In the genomic region with DNA sequence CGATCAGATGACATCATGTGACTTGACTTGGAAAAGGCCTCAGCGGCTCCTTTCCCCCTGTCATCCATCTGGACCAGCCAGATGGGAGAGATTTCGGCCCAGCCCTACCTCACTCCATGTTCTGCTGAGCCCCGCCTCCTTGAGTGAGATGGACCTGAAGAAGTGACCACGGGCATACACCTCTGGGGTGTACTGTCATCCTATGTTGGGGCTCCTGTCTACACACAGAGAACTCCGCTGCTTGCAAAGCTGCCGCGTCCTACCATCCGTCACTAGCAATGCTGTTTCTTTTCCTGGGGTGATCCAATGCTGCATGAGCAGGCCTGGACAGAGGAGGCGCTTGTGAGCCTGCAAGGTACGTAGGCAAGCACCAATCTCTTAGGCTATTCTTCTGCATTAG, we compare ENCODE assay signal across 9 mouse cellular contexts. TPM values are rescaled to one million over a fixed set of nuclear protein-coding genes. Genes with fewer than 3 reads are reported as not detected.
DNase-seq lines count a peak whose midpoint lies in the region; ATAC-seq and TF ChIP-seq lines count a peak whose summit lies in the region.
"Had no signal": no experiment of that assay in that cellular context is flagged by ENCODE, and none has a peak within 500 bp of the region (broad histone marks: within the 10 kb centered on the region; RNA-seq: fewer than 3 reads in every experiment).

No protein-coding gene starts in this region.

- no peaks in the 10 kb centered on the region for H3K36me3 ChIP-seq in lung, embryonic 14.5 days (ENCODE audit: insufficient read depth)
- H3K36me3 ChIP-seq in limb, embryonic 13.5 days = no peaks in the 10 kb centered on the region
- no peaks in the 10 kb centered on the region for H3K36me3 ChIP-seq in splenic B cell, adult 2 months (ENCODE audit: control insufficient read depth, insufficient read depth, low read length, poor library complexity, severe bottlenecking)
- H3K36me3 ChIP-seq in heart, embryonic 12.5 days = no peaks in the 10 kb centered on the region

- no peak overlapping the region for H3K4me2 ChIP-seq in lung, embryonic 14.5 days
- no peak overlapping the region for H3K4me2 ChIP-seq in limb, embryonic 13.5 days (replicated peaks)
- H3K4me2 ChIP-seq in heart, embryonic 12.5 days = no peak overlapping the region

- H3K27me3 ChIP-seq in lung, embryonic 14.5 days (ENCODE audit: insufficient read depth, low read length) = no peaks in the 10 kb centered on the region
- no peaks in the 10 kb centered on the region for H3K27me3 ChIP-seq in limb, embryonic 13.5 days
- no peaks in the 10 kb centered on the region for H3K27me3 ChIP-seq in splenic B cell, adult 2 months (ENCODE audit: control insufficient read depth, insufficient read depth, low read length, poor library complexity, severe bottlenecking)
- H3K27me3 ChIP-seq in heart, embryonic 12.5 days (replicated peaks) = no peaks in the 10 kb centered on the region

- 51% methylated on average over 11 of the region's 11 CpGs for WGBS in lung, embryonic 14.5 days
- 60% methylated on average over 11 of the region's 11 CpGs for WGBS in limb, embryonic 13.5 days
- 58% methylated on average over 11 of the region's 11 CpGs for WGBS in heart, embryonic 12.5 days

- TF ChIP-seq CTCF in lung, embryonic 14.5 days (IDR thresholded peaks at IDR 0.05; ENCODE audit: low read depth) = peak; percentile 59

- no peak overlapping the region for H3K27ac ChIP-seq in lung, embryonic 14.5 days (ENCODE audit: low read depth)
- no peak overlapping the region for H3K27ac ChIP-seq in limb, embryonic 13.5 days
- no peak overlapping the region for H3K27ac ChIP-seq in heart, embryonic 12.5 days (ENCODE audit: poor library complexity, severe bottlenecking)

- peak; percentile 20; the same call in 1 of the 2 replicates for ATAC-seq in lung, embryonic 14.5 days (ENCODE audit: insufficient read depth)
- ATAC-seq in hematopoietic stem cell, adult 5-6 weeks (replicated peaks in 1 of 2; ENCODE audit: insufficient read depth in 1 of 2, low FRiP score in 2 of 2, low TSS enrichment in 1 of 2, low read depth in 1 of 2, poor library complexity in 2 of 2, severe bottlenecking in 2 of 2) = peak; percentile 44 to 48; a peak in 2 of 4 replicates
- peak; percentile 26; the same call in 1 of the 2 replicates for ATAC-seq in limb, embryonic 13.5 days (ENCODE audit: low FRiP score, low read depth)
- no peak for ATAC-seq in heart, embryonic 12.5 days (ENCODE audit: insufficient number of reproducible peaks, low FRiP score)

- peak; percentile 56 for DNase-seq in lung, embryonic 14.5 days
- no peak for DNase-seq in lung, postnatal 14 days
- DNase-seq in cerebellum, adult 9-10 months = peak; percentile 57
- DNase-seq in splenic B cell, adult 2 months (ENCODE audit: low read depth, low spot score) = peak; percentile 17
- DNase-seq in ovary, postnatal 14 days (ENCODE audit: low spot score) = no peak

- H3K4me3 ChIP-seq in lung, embryonic 14.5 days (ENCODE audit: low read depth, low read length) = no peak overlapping the region
- H3K4me3 ChIP-seq in limb, embryonic 13.5 days = no peak overlapping the region
- no peak overlapping the region for H3K4me3 ChIP-seq in heart, embryonic 12.5 days

- H3K9ac ChIP-seq in lung, embryonic 14.5 days = no peak overlapping the region
- no peak overlapping the region for H3K9ac ChIP-seq in limb, embryonic 13.5 days
- H3K9ac ChIP-seq in heart, embryonic 12.5 days = no peak overlapping the region

- no peaks in the 10 kb centered on the region for H3K9me3 ChIP-seq in lung, embryonic 14.5 days (ENCODE audit: low read depth, low read length)
- H3K9me3 ChIP-seq in limb, embryonic 13.5 days = no peaks in the 10 kb centered on the region
- no peaks in the 10 kb centered on the region for H3K9me3 ChIP-seq in heart, embryonic 12.5 days (replicated peaks)

- H3K4me1 ChIP-seq in lung, embryonic 14.5 days (ENCODE audit: insufficient read depth) = 0 out of 2 replicates have a peak, but pooled peaks cover 8% of the 10 kb centered on the region
- H3K4me1 ChIP-seq in limb, embryonic 13.5 days = peaks cover 14% of the 10 kb centered on the region; the same call in 1 of the 2 replicates
- H3K4me1 ChIP-seq in heart, embryonic 12.5 days (replicated peaks) = peaks cover 27% of the 10 kb centered on the region

RNA-seq across cellular contexts. Expression of gene Gm45521, which starts 3.5 kb away (rescaled TPM):
- polyA plus RNA-seq in lung, embryonic 14.5 days (2014; fragmentation: Nextera tagmentation; extraction: Ambion mirVana) = not detected in 2 replicates
- total RNA-seq in hematopoietic stem cell, adult 5-6 weeks (2017) = not detected in 2 replicates
- not detected in 2 replicates for polyA plus RNA-seq in limb, embryonic 13.5 days (2015; fragmentation: Nextera tagmentation; extraction: Ambion mirVana)
- polyA plus RNA-seq in heart, embryonic 12.5 days (2016; fragmentation: Nextera tagmentation; extraction: Ambion mirVana) = not detected in 2 replicates
- polyA plus RNA-seq: small intestine, adult 2 months had no signal

RNA-seq across cellular contexts. Expression of gene Dnase1l3, which starts 33.8 kb away (rescaled TPM):
- polyA plus RNA-seq in lung, embryonic 14.5 days (2014; fragmentation: Nextera tagmentation; extraction: Ambion mirVana) = 0.05 TPM in 1 of 2 replicates, not detected in the other
- 0.13 TPM in 1 of 2 replicates, not detected in the other for total RNA-seq in hematopoietic stem cell, adult 5-6 weeks (2017)
- 0.10 and 0.17 TPM in 2 replicates for polyA plus RNA-seq in limb, embryonic 13.5 days (2015; fragmentation: Nextera tagmentation; extraction: Ambion mirVana)
- polyA plus RNA-seq in heart, embryonic 12.5 days (2016; fragmentation: Nextera tagmentation; extraction: Ambion mirVana) = 0.04 TPM in 1 of 2 replicates, not detected in the other

RNA-seq across cellular contexts. Expression of gene Abhd6, which starts 42.1 kb away (rescaled TPM):
- polyA plus RNA-seq in lung, embryonic 14.5 days (2014; fragmentation: Nextera tagmentation; extraction: Ambion mirVana) = 14.8 and 15.1 TPM in 2 replicates
- 5.1 and 6.6 TPM in 2 replicates for total RNA-seq in hematopoietic stem cell, adult 5-6 weeks (2017)
- polyA plus RNA-seq in limb, embryonic 13.5 days (2015; fragmentation: Nextera tagmentation; extraction: Ambion mirVana) = 19.8 and 23.1 TPM in 2 replicates
- polyA plus RNA-seq in heart, embryonic 12.5 days (2016; fragmentation: Nextera tagmentation; extraction: Ambion mirVana) = 9.9 and 10.1 TPM in 2 replicates

Comparison
In these comparisons a context has a peak if more than half of its experiments do, and no peak if none do; other contexts are left out.
1. DNase-seq: peak in lung, embryonic 14.5 days (single experiment), cerebellum, adult 9-10 months (single experiment) and splenic B cell, adult 2 months (single experiment); none in lung, postnatal 14 days (single experiment) and ovary, postnatal 14 days (single experiment).